Mouse (Mus musculus) thymus, adult 2 months (tissue): ENCODE data around the gene Ank3. TPM values are rescaled to one million over a fixed set of nuclear protein-coding genes. Genes with fewer than 3 reads are reported as not detected.

ENCODE experiments used
- DNase-seq: peaks from one replicate; pipeline ENCODE4 v3.0.0; 2021
- H3K27ac ChIP-seq: fragments of 200-500 bp; 2 replicates; pipeline ENCODE4 v1.5.1; 2012; ENCODE audit warnings: low read length, control low read depth; ENCODE audit not compliant: control insufficient read depth, insufficient read depth
- H3K27me3 ChIP-seq: fragments of 200-500 bp; 2 replicates; pipeline ENCODE4 v1.6.1; 2012; ENCODE audit warnings: mild to moderate bottlenecking, low read length, moderate library complexity, mixed read lengths; ENCODE audit not compliant: control insufficient read depth, insufficient read depth
- H3K36me3 ChIP-seq: fragments of 200-500 bp; 2 replicates; pipeline ENCODE4 v1.6.1; 2012; ENCODE audit warnings: mild to moderate bottlenecking, low read length, moderate library complexity; ENCODE audit not compliant: control insufficient read depth, insufficient read depth
- H3K4me1 ChIP-seq: fragments of 200-500 bp; replicated peaks from 2 replicates; pipeline ENCODE4 v1.6.1; 2012; ENCODE audit warnings: low read length; ENCODE audit not compliant: control insufficient read depth, insufficient read depth
- H3K4me3 ChIP-seq: fragments of 200-500 bp; 2 replicates; pipeline ENCODE4 v1.5.1; 2012; ENCODE audit warnings: mild to moderate bottlenecking, low read length, control low read depth, moderate library complexity; ENCODE audit not compliant: control insufficient read depth, insufficient read depth
- CTCF ChIP-seq: fragments of 200-500 bp; IDR thresholded peaks from 2 replicates; pipeline ENCODE4 v1.5.1; 2012; ENCODE audit warnings: mild to moderate bottlenecking, control low read depth, low read length, moderate library complexity, borderline replicate concordance; ENCODE audit not compliant: control insufficient read depth, poor library complexity, insufficient read depth; ENCODE audit errors: extremely low read depth
- POLR2A ChIP-seq: fragments of 200-500 bp; IDR thresholded peaks from 2 replicates; pipeline ENCODE4 v1.6.1; 2012; ENCODE audit warnings: mild to moderate bottlenecking, low read length, control low read depth, moderate library complexity; ENCODE audit not compliant: control insufficient read depth, poor library complexity, insufficient read depth; ENCODE audit errors: extremely low read depth
- WGBS: fragments of 180-500 bp; shearing (Covaris S2); methylation state at CpG from one replicate; pipeline ENCODE4 v1.1.7; 2018; 5-methylcytosine and 5-hydroxymethylcytosine counted together
- polyA plus RNA-seq: library from polyadenylated mRNA; depleted of rRNA; stranded (reverse); fragments of >200 nt; gene quantifications from 2 replicates; pipeline ENCODE4 v1.2.3, GENCODE M21; 2012; rRNA removed

Gene Ank3
- polyA plus RNA-seq, 1 experiment: 4.2 TPM

DNA sequence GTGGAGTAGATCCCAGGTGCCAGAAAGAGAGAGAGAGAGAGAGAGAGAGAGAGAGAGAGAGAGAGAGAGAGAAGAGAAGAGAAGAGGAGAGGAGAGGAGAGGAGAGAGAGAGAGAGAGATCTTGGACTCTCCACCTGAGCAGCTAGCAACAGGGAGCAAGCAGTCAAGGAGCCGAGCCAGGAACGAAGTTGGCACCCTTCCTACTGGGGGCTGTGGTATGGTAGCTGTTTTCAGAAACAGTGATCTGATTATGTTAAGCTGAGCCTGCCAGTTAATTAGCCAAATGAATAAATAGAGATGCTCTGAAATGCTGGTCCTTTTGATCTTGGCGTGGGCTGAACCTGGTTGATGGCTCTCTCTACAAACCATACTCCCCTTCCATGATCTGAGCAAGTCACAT, 666.6 kb downstream of the Ank3 start:
- 97% methylated on average over 3 of the region's 3 CpGs for WGBS
- Histone ChIP-seq H3K27ac (no peak overlapping the region), H3K27me3 (no peaks in the 10 kb centered on the region), H3K4me3 (no peak overlapping the region), H3K36me3 (no peaks in the 10 kb centered on the region), H3K4me1 (peaks cover 1% of the 10 kb centered on the region; the same call in 1 of the 2 replicates)
- no peak for DNase-seq
- TF ChIP-seq POLR2A (no peak), CTCF (no peak)

DNA sequence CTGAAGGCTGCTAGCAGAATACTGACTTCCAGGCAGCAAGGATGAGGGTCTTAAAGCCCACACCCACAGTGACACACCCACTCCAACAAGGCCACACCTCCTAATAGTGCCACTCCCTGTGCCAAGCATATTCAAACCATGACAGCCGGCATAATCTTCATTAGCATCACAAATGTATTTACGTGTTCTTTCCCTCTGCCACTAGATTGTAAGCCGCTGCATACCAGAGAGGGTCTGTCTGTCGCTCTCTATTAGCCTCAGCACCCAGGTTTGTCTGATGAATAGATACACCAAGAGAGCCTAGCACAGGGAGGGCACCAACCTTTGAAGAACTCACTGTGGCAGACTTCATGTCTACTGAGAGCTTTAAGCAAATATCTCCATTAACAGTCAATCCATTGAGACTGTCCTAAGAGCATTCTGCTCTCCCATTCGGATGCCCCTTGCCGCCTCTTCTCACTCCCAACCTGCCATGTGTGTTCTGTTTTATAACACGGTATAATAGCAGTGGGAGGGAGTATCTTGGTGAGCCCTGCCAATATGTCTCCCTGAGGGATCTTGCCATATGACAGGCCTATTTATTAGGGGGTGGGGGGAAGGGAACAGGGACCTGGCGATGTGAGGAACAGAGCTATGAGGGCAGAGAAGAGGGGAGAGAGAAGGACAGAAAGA, 668.1 kb downstream of the Ank3 start:
- 82% methylated on average over 8 of the region's 8 CpGs for WGBS
- no peak overlapping the region for H3K27ac ChIP-seq
- DNase-seq: no peak
- no peaks in the 10 kb centered on the region for H3K36me3 ChIP-seq
- no peaks in the 10 kb centered on the region for H3K27me3 ChIP-seq
- no peaks in the 10 kb centered on the region for H3K4me1 ChIP-seq
- no peak overlapping the region for H3K4me3 ChIP-seq
- TF ChIP-seq POLR2A (no peak), CTCF (no peak)

DNA sequence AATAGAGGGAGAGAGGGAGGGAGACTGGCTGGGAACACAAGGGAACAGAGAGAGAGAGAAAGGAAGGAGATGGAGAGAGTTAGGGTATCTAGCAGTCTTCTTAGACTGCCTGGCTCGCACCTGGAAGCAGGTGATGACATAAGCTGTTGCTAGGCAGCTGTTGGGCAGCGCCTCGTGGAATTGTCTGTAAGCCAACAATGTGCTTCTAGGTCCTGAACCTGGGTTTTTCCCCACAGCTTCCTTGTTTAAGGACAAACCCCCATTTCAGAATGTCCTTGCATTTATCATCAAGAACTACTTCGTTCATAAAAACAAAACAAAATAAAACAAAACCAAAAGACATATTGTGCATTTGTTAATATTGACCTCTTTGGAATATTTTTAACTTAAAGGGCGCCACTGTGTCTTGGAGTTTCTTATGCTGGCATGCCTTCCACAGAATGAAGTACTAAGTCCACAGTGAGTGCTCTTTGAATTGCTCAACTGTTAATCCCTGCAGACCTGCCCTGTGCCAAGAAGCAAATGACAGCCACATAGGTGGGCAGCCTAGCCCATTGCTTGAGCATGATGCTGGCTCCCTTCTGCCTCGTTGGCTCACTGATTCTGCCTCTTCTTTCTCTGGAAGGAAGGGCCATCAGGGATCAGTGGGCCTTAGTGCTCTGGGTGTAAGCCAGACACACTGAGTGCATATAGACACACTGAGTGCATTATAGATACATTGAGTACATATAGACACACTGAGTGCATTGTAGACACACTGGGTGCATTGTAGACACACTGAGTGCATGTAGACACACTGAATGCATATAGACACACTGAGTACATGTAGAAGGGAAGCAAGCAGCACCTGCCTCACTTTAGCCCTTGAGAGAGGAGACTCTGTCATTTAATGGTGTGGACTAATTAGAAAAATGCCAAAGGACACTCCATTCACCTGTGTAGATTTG, 668.9 kb downstream of the Ank3 start:
- whole genome bisulfite sequencing: 72% methylated on average over 6 of the region's 6 CpGs
- Histone ChIP-seq H3K27me3 (no peaks in the 10 kb centered on the region), H3K4me1 (no peaks in the 10 kb centered on the region), H3K27ac (no peak overlapping the region), H3K4me3 (no peak overlapping the region), H3K36me3 (no peaks in the 10 kb centered on the region)
- TF ChIP-seq POLR2A: no peak
- TF ChIP-seq CTCF: no peak
- DNase-seq: no peak

GRCm38 (mm10) chr10:70069321-70069720, 670.7 kb downstream of the Ank3 start:
- TF ChIP-seq POLR2A (no peak), CTCF (no peak)
- H3K27ac ChIP-seq: no peak overlapping the region
- no peak overlapping the region for H3K4me3 ChIP-seq
- no peaks in the 10 kb centered on the region for H3K4me1 ChIP-seq
- no peak for DNase-seq
- no peaks in the 10 kb centered on the region for H3K36me3 ChIP-seq
- no peaks in the 10 kb centered on the region for H3K27me3 ChIP-seq
- 86% methylated on average over 6 of the region's 6 CpGs for WGBS

DNA sequence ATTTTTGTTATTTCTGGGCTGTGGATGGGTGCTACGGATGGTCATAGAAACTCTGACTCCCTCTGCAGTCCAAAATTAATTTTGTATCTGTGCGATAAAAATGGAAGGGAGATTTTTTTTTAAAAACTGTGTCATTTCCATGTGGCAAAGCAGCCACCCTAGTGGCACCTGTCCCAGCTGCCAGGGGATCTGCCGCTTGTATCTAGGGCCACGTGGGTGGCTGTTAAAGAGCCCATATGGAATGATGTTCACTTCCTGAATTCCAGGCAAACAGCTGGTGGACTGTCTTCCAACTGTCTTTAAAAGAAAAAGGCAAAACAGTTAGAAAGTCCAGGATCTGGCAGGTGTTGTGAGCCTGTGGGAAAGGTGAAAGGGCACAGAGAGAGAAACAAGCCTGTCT, 672.8 kb downstream of the Ank3 start:
- DNase-seq: no peak
- Histone ChIP-seq H3K4me1 (no peaks in the 10 kb centered on the region), H3K27me3 (no peaks in the 10 kb centered on the region), H3K27ac (no peak overlapping the region), H3K36me3 (no peaks in the 10 kb centered on the region), H3K4me3 (no peak overlapping the region)
- TF ChIP-seq POLR2A: no peak
- no peak for TF ChIP-seq CTCF
- WGBS: 92% methylated on average over 4 of the region's 4 CpGs

Other genes starting within 250 kb of the Ank3 start
- gene Rhobtb1, start 247.3 kb upstream of the Ank3 start, polyA plus RNA-seq: 4.4 and 8.0 TPM in 2 replicates
- gene A930033H14Rik, start 185.7 kb upstream of the Ank3 start, polyA plus RNA-seq: 0.28 and 0.34 TPM in 2 replicates
- gene Cdk1, start 45.8 kb upstream of the Ank3 start, polyA plus RNA-seq: 131 and 158 TPM in 2 replicates